Mouse (Mus musculus): ENCODE data around the gene Tm4sf19. TPM values are rescaled to one million over a fixed set of nuclear protein-coding genes. Genes with fewer than 3 reads are reported as not detected.

Tm4sf19 gene
- not detected for polyA plus RNA-seq (2014; fragmentation: Illumina TruSeq; extraction: RNeasy Lipid Tissue Mini Kit (QIAGEN cat#74804))

GRCm38 (mm10) chr16:32400267-32400666, at the start of gene Tm4sf19:
Gene Tm4sf19 (plus strand): TSS chr16:32400506.

GRCm38 (mm10) chr16:32419517-32420483, 19.5 kb downstream of the Tm4sf19 start, which contains the start of gene Tctex1d2:
Gene Tctex1d2 (plus strand): TSS chr16:32419702.

GRCm38 (mm10) chr16:32430474-32431046, 30.3 kb downstream of the Tm4sf19 start, which contains the start of gene Pcyt1a:
Gene Pcyt1a (plus strand): TSS chr16:32430921.

Other genes starting within 250 kb of the Tm4sf19 start
- gene Nrros, start 234.9 kb upstream of the Tm4sf19 start, polyA plus RNA-seq (2014; fragmentation: Illumina TruSeq; extraction: RNeasy Lipid Tissue Mini Kit (QIAGEN cat#74804)): 0.94 TPM
- not detected for gene Bex6, start 220.7 kb upstream of the Tm4sf19 start, polyA plus RNA-seq (2014; fragmentation: Illumina TruSeq; extraction: RNeasy Lipid Tissue Mini Kit (QIAGEN cat#74804))
- 51.2 TPM for gene Fbxo45, start 153.3 kb upstream of the Tm4sf19 start, polyA plus RNA-seq (2014; fragmentation: Illumina TruSeq; extraction: RNeasy Lipid Tissue Mini Kit (QIAGEN cat#74804))
- gene Wdr53, start 153.3 kb upstream of the Tm4sf19 start, polyA plus RNA-seq (2014; fragmentation: Illumina TruSeq; extraction: RNeasy Lipid Tissue Mini Kit (QIAGEN cat#74804)): 6.6 TPM
- gene Smco1, start 129.0 kb upstream of the Tm4sf19 start, polyA plus RNA-seq (2014; fragmentation: Illumina TruSeq; extraction: RNeasy Lipid Tissue Mini Kit (QIAGEN cat#74804)): not detected
- gene Rnf168, start 123.0 kb upstream of the Tm4sf19 start, polyA plus RNA-seq (2014; fragmentation: Illumina TruSeq; extraction: RNeasy Lipid Tissue Mini Kit (QIAGEN cat#74804)): 65.1 TPM
- 97.0 TPM for gene Ubxn7, start 68.2 kb upstream of the Tm4sf19 start, polyA plus RNA-seq (2014; fragmentation: Illumina TruSeq; extraction: RNeasy Lipid Tissue Mini Kit (QIAGEN cat#74804))
- 41.7 TPM for gene Tctex1d2, start 19.2 kb downstream of the Tm4sf19 start, polyA plus RNA-seq (2014; fragmentation: Illumina TruSeq; extraction: RNeasy Lipid Tissue Mini Kit (QIAGEN cat#74804))
- gene Pcyt1a, start 30.4 kb downstream of the Tm4sf19 start, polyA plus RNA-seq (2014; fragmentation: Illumina TruSeq; extraction: RNeasy Lipid Tissue Mini Kit (QIAGEN cat#74804)): 45.4 TPM
- not detected for gene Slc51a, start 87.4 kb downstream of the Tm4sf19 start, polyA plus RNA-seq (2014; fragmentation: Illumina TruSeq; extraction: RNeasy Lipid Tissue Mini Kit (QIAGEN cat#74804))
- gene Zdhhc19, start 95.8 kb downstream of the Tm4sf19 start, polyA plus RNA-seq (2014; fragmentation: Illumina TruSeq; extraction: RNeasy Lipid Tissue Mini Kit (QIAGEN cat#74804)): not detected
- gene Tfrc, start 208.4 kb downstream of the Tm4sf19 start, polyA plus RNA-seq (2014; fragmentation: Illumina TruSeq; extraction: RNeasy Lipid Tissue Mini Kit (QIAGEN cat#74804)): 56.9 TPM
- gene Tnk2, start 243.4 kb downstream of the Tm4sf19 start, polyA plus RNA-seq (2014; fragmentation: Illumina TruSeq; extraction: RNeasy Lipid Tissue Mini Kit (QIAGEN cat#74804)): 0.77 TPM

Data from ovary, adult 10 weeks (tissue).